Mouse (Mus musculus) midbrain, postnatal 0 days (tissue): Measurements from ENCODE around the gene Atg101. TPM values are rescaled to one million over a fixed set of nuclear protein-coding genes. Genes with fewer than 3 reads are reported as not detected.
"Not testable (repeated sequence)": the region's sequence is repeated elsewhere in the genome, so short reads cannot be mapped to it uniquely, and the experiment has no call there.

Source experiments
- ATAC-seq: fragments of 200-750 bp; cut with Nextera tagmentation; 2 replicates; pipeline ENCODE4 v1.8.0; 2017; ENCODE audit warnings: moderate number of reproducible peaks, mild to moderate bottlenecking, moderate TSS enrichment, moderate library complexity; ENCODE audit not compliant: low FRiP score
- DNase-seq: peaks from one replicate; pipeline ENCODE4 v3.0.0-alpha.2; 2015; ENCODE audit warnings: low spot score
- H3K27ac ChIP-seq: fragments of 300-500 bp; sonication (generic); 2 replicates; pipeline ENCODE4 v1.5.1; 2014; ENCODE audit warnings: low read depth, mild to moderate bottlenecking, low read length, mixed read lengths
- H3K27me3 ChIP-seq: fragments of 300-500 bp; sonication (generic); 2 replicates; pipeline ENCODE4 v1.6.1; 2014; ENCODE audit warnings: low read length, control low read depth, mixed read lengths; ENCODE audit not compliant: insufficient read depth
- H3K36me3 ChIP-seq: fragments of 300-500 bp; sonication (generic); 2 replicates; pipeline ENCODE4 v1.6.1; 2014; ENCODE audit warnings: low read length, control low read depth, mixed read lengths; ENCODE audit not compliant: insufficient read depth
- H3K4me1 ChIP-seq: fragments of 300-500 bp; sonication (generic); 2 replicates; pipeline ENCODE4 v1.6.1; 2014; ENCODE audit warnings: mild to moderate bottlenecking, control low read depth, antibody characterized with exemption, low read length, mixed read lengths; ENCODE audit not compliant: insufficient read depth
- H3K4me2 ChIP-seq: fragments of 300-500 bp; sonication (generic); 2 replicates; pipeline ENCODE4 v1.6.1; 2014; ENCODE audit warnings: low read depth, mild to moderate bottlenecking, low read length, mixed read lengths; ENCODE audit not compliant: poor library complexity, severe bottlenecking
- H3K4me3 ChIP-seq: fragments of 300-500 bp; sonication (generic); 2 replicates; pipeline ENCODE4 v1.5.1; 2014; ENCODE audit warnings: low read depth, mild to moderate bottlenecking, low read length, moderate library complexity
- H3K9ac ChIP-seq: fragments of 300-500 bp; sonication (generic); replicated peaks from 2 replicates; pipeline ENCODE4 v1.6.1; 2014; ENCODE audit warnings: mild to moderate bottlenecking, low read length, moderate library complexity, mixed read lengths; ENCODE audit not compliant: poor library complexity, severe bottlenecking
- H3K9me3 ChIP-seq: fragments of 300-500 bp; sonication (generic); 2 replicates; pipeline ENCODE4 v1.6.1; 2016; ENCODE audit warnings: low read length, control low read depth
- CTCF ChIP-seq: IDR thresholded peaks from 2 replicates; pipeline ENCODE4 v1.5.1; 2016; ENCODE audit warnings: antibody characterized with exemption, mild to moderate bottlenecking
- WGBS: fragments of 180-500 bp; shearing (Covaris S2); extraction: QIAGEN DNeasy Blood & Tissue Kit; methylation state at CpG from one replicate; pipeline ENCODE4 v1.1.7; 2014; 5-methylcytosine and 5-hydroxymethylcytosine counted together
- polyA plus RNA-seq: library from polyadenylated mRNA; unstranded; fragments of >200 nt; fragmentation: Nextera tagmentation; extraction: Ambion mirVana; gene quantifications from 2 replicates; pipeline ENCODE4 v1.2.1, GENCODE M21; 2015
- total RNA-seq: library from RNA; depleted of rRNA; stranded (reverse); fragments of >200 nt; gene quantifications from 2 replicates; pipeline ENCODE4 v1.2.3, GENCODE M21; 2014

Atg101 gene
- total and polyA plus RNA-seq, 2 experiments from 2014 or later, result 33.5 to 74.2 TPM

GRCm38 (mm10) chr15:101321126-101321525 lies 37.1 kb downstream of the Atg101 start:
- no peak for ATAC-seq
- 80% methylated on average over 5 of the region's 5 CpGs for WGBS
- H3K4me3 ChIP-seq, result no peak overlapping the region
- no peaks in the 10 kb centered on the region for H3K36me3 ChIP-seq
- no peak overlapping the region for H3K9ac ChIP-seq
- no peak overlapping the region for H3K27ac ChIP-seq
- H3K27me3 ChIP-seq, result no peaks in the 10 kb centered on the region
- no peaks in the 10 kb centered on the region for H3K9me3 ChIP-seq
- TF ChIP-seq CTCF, result no peak
- DNase-seq, result no peak
- no peak overlapping the region for H3K4me2 ChIP-seq
- H3K4me1 ChIP-seq, result no peaks in the 10 kb centered on the region

DNA sequence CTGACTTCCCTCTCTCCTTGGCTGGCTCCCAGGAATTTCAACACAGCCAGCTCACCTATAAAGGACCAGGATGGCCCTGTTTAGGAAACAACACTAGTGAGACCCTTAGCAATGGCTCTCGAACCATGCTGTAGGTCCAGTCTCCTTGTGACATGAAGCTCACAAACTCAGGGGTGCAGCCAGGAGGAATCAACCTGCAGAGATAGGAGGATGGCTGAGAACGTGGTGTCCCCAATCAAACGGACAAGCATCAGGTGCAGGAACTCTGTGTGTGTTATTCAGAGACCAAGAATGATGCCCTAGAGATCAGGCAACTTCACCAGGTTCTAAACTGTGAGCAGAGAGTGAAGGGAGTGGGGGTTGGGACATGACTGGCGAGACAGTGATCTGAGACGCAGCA lies 38.0 kb downstream of the Atg101 start:
- 78% methylated on average over 5 of the region's 5 CpGs for WGBS
- TF ChIP-seq CTCF, result no peak
- H3K4me1 ChIP-seq, result no peaks in the 10 kb centered on the region

DNA sequence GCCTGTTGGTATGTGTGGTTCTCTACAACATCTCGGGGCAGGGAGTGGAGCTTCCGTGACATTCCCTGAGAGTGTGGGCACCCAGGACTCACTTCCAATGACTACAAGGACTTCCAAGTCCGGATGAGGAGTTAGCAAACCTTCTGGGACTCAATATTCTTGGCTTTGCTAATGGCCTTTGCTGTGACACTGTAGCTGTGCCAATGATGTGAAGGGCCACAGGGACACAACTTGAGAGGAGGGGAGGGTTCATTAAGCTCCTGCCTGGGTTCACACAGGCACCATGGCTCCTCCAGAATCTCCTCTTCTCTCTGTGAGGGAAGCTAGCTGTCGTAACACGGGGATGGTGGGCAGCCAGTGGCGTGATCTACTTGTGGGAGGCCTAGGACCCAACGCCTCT lies 38.6 kb downstream of the Atg101 start:
- ATAC-seq, result no peak
- H3K4me3 ChIP-seq, result no peak overlapping the region
- H3K4me2 ChIP-seq, result no peak overlapping the region
- no peak for TF ChIP-seq CTCF
- no peaks in the 10 kb centered on the region for H3K36me3 ChIP-seq
- 93% methylated on average over 7 of the region's 7 CpGs for whole genome bisulfite sequencing
- H3K9ac ChIP-seq, result no peak overlapping the region
- no peaks in the 10 kb centered on the region for H3K9me3 ChIP-seq
- no peak for DNase-seq
- H3K27ac ChIP-seq, result no peak overlapping the region
- no peaks in the 10 kb centered on the region for H3K4me1 ChIP-seq
- no peaks in the 10 kb centered on the region for H3K27me3 ChIP-seq

More for the DNA sequence above, 38.0 kb downstream of the Atg101 start:
- Histone ChIP-seq H3K4me3 (no peak overlapping the region), H3K36me3 (no peaks in the 10 kb centered on the region), H3K4me2 (no peak overlapping the region), H3K9me3 (no peaks in the 10 kb centered on the region), H3K27ac (no peak overlapping the region), H3K9ac (no peak overlapping the region), H3K27me3 (no peaks in the 10 kb centered on the region)
- DNase-seq (no peak), ATAC-seq (no peak)

DNA sequence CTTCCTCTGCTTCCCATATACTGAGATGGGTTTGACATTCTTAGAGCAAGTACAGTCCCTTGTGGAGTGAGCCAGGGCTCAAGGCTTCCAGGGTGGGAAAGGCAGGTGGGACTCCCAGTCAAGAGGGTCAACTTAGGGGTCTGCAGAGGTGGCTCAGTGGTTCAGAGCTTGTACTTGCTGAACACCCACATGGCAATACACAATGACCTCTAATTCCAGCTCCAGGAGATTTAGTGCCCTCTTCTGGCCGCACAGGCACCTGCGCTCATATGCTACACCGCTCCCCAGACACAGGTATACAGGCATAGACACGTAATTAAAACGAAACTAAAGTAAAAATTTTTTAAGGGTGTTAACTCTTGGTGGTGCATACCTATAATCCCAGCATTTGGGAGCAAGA lies 39.4 kb downstream of the Atg101 start:
- DNase-seq (no peak), ATAC-seq (no peak)
- Histone ChIP-seq H3K36me3 (no peaks in the 10 kb centered on the region), H3K4me1 (no peaks in the 10 kb centered on the region), H3K9ac (no peak overlapping the region), H3K4me3 (no peak overlapping the region), H3K27me3 (no peaks in the 10 kb centered on the region), H3K4me2 (no peak overlapping the region), H3K27ac (no peak overlapping the region), H3K9me3 (no peaks in the 10 kb centered on the region)
- TF ChIP-seq CTCF, result no peak
- WGBS, result 90% methylated on average over 5 of the region's 5 CpGs

GRCm38 (mm10) chr15:101324409-101324808 lies 40.3 kb downstream of the Atg101 start:
- not testable (repeated sequence) for H3K4me1 ChIP-seq, H3K4me3 ChIP-seq, H3K9ac ChIP-seq, ATAC-seq, DNase-seq, H3K27me3 ChIP-seq, H3K4me2 ChIP-seq, H3K36me3 ChIP-seq, H3K27ac ChIP-seq, H3K9me3 ChIP-seq

GRCm38 (mm10) chr15:101325991-101326534 lies 42.0 kb downstream of the Atg101 start:
- Histone ChIP-seq H3K4me2 (no peak overlapping the region), H3K9ac (no peak overlapping the region), H3K4me1 (no peaks in the 10 kb centered on the region), H3K4me3 (no peak overlapping the region), H3K36me3 (no peaks in the 10 kb centered on the region), H3K27me3 (no peaks in the 10 kb centered on the region), H3K9me3 (no peaks in the 10 kb centered on the region), H3K27ac (no peak overlapping the region)
- no peak for TF ChIP-seq CTCF
- ATAC-seq (no peak), DNase-seq (no peak)
- 35% methylated on average over 10 of the region's 10 CpGs for WGBS
